Mouse (Mus musculus): Measurements from ENCODE around the gene Opalin.

DNA sequence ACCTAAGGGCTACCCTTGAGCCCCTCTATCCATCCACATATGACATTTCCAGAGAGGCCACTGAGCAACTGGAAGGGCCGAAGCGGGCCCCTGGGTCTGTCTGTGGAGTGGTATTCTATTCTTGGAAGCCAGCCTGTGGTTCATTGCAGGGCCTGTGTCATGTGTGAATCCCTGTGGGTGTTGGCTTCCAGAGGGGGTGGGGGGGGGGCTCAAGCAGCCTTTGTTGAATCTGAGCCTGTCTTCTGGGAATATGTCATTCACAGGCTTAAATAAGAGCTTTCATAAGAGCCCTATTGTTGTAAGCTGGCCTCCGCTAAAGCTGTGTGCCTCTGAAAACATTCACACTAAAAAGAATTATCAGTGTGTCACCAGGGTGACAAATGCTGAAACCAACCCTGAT, 4.7 kb upstream of the Opalin start:
- TF ChIP-seq CTCF (IDR thresholded peaks at IDR 0.05; ENCODE audit: low read depth): no peak
- TF ChIP-seq EP300 (IDR thresholded peaks at IDR 0.05; ENCODE audit: low read depth): no peak
